Mouse (Mus musculus): Measurements from ENCODE around the gene Tfeb.
A peak's percentile ranks its signal among the peaks of the same experiment; 100 is the strongest.

Tfeb gene

GRCm38 (mm10) chr17:47753130-47753775 is 16.4 kb downstream of the Tfeb start:
- ATAC-seq (ENCODE audit: low TSS enrichment): no peak

- 0 out of 2 replicates have a peak, but pooled peaks have one; percentile 20 for ATAC-seq (ENCODE audit: low TSS enrichment)
These were observed 17.4 kb downstream of the Tfeb start for GRCm38 (mm10) chr17:47754246-47754645.

GRCm38 (mm10) chr17:47756366-47756765 is 19.5 kb downstream of the Tfeb start:
- ATAC-seq (ENCODE audit: low TSS enrichment): no peak

GRCm38 (mm10) chr17:47757056-47757610 is 20.3 kb downstream of the Tfeb start:
- ATAC-seq (ENCODE audit: low TSS enrichment): no peak

- no peak for ATAC-seq (ENCODE audit: low TSS enrichment)
These were observed 23.0 kb downstream of the Tfeb start for GRCm38 (mm10) chr17:47759702-47760410.

- ATAC-seq (ENCODE audit: low TSS enrichment): no peak
These were observed 25.2 kb downstream of the Tfeb start for GRCm38 (mm10) chr17:47762028-47762427.

- peak; percentile 84 for ATAC-seq (ENCODE audit: low TSS enrichment)
These were observed 25.9 kb downstream of the Tfeb start for GRCm38 (mm10) chr17:47762518-47763340.

GRCm38 (mm10) chr17:47765986-47766385 is 29.2 kb downstream of the Tfeb start:
- no peak for ATAC-seq (ENCODE audit: low TSS enrichment)

- ATAC-seq (ENCODE audit: low TSS enrichment): no peak
These were observed 29.7 kb downstream of the Tfeb start for GRCm38 (mm10) chr17:47766407-47767043.

GRCm38 (mm10) chr17:47767081-47767455 is 30.2 kb downstream of the Tfeb start:
- no peak for ATAC-seq (ENCODE audit: low TSS enrichment)

- no peak for ATAC-seq (ENCODE audit: low TSS enrichment)
These were observed 30.8 kb downstream of the Tfeb start for GRCm38 (mm10) chr17:47767456-47768141.

GRCm38 (mm10) chr17:47768707-47769276 is 32.0 kb downstream of the Tfeb start:
- ATAC-seq (ENCODE audit: low TSS enrichment): no peak

GRCm38 (mm10) chr17:47769389-47770299 is 32.8 kb downstream of the Tfeb start:
- ATAC-seq (ENCODE audit: low TSS enrichment): peak; percentile 38; the same call in 1 of the 2 replicates

- ATAC-seq (ENCODE audit: low TSS enrichment): no peak
These were observed 36.8 kb downstream of the Tfeb start for GRCm38 (mm10) chr17:47773604-47774003.

- ATAC-seq (ENCODE audit: low TSS enrichment): no peak
These were observed 40.3 kb downstream of the Tfeb start for GRCm38 (mm10) chr17:47777141-47777540.

GRCm38 (mm10) chr17:47780470-47780869 is 43.6 kb downstream of the Tfeb start:
- ATAC-seq (ENCODE audit: low TSS enrichment): no peak

- ATAC-seq (ENCODE audit: low TSS enrichment): no peak
These were observed 45.7 kb downstream of the Tfeb start for GRCm38 (mm10) chr17:47782486-47782885.

GRCm38 (mm10) chr17:47783445-47784223 is 46.8 kb downstream of the Tfeb start:
- no peak for ATAC-seq (ENCODE audit: low TSS enrichment)

- no peak for ATAC-seq (ENCODE audit: low TSS enrichment)
These were observed 47.6 kb downstream of the Tfeb start for GRCm38 (mm10) chr17:47784411-47784810.
